Mouse (Mus musculus): Measurements from ENCODE around the gene Wfikkn2. TPM values are rescaled to one million over a fixed set of nuclear protein-coding genes. Genes with fewer than 3 reads are reported as not detected.

The Wfikkn2 gene
- polyA plus RNA-seq (2012; fragmentation: generic; extraction: Trizol) = 0.04 TPM
- long read RNA-seq, experiment 1 = 0 reads
- long read RNA-seq, experiment 2 = 0 reads

DNA sequence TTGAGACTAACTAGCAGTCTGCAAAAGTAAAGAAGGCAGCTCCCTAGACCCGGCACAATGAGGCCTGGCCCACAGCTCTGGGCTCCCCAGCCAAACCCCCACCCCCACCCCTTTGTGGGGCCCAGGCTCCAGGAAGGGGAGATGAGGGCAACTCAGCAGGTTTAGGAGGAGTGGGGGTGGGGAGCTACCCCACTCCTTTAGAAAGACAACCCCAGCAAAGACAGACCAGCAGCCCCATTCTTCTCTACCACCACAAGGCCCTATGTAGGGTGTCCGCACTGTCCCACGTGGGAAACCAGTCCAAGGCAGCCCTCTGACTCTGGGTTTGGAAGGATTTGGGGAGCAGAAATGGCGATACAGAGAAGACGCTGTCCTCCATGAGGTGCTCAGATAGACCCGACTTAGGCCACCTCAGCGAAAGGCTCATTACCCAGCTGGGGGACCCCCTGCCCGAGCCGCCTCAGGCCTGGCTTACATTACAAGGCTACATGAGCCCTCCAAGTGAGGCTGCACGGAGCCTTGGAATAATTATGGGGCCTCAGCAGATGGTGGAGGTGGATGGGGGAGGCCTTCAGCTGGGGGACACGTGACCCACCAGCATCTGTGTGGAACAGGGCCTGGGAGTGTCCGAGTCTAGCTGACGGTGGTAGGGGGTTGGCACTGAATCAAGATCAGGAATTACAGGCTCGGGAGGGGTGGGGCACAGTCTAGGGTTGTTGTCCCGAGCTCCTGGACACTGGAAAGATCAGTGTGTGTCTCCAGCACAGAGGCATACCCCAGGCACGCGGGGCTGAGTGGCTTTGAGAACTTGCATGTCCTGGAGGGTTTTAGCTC is at the start of gene Wfikkn2:
Gene Wfikkn2 (minus strand): TSS at position 51 of the 834 bp plus-strand sequence.
- no peak within 1 kb of the TSS for H3K4me3 ChIP-seq (ENCODE audit: insufficient read depth, poor library complexity, severe bottlenecking)
- TF ChIP-seq USF1 (IDR thresholded peaks at IDR 0.05; ENCODE audit: low read depth) (peak; percentile 47), CTCF (IDR thresholded peaks at IDR 0.05; ENCODE audit: control insufficient read depth, insufficient read depth, insufficient read length) (no peak), FOSL1 (IDR thresholded peaks at IDR 0.05; ENCODE audit: insufficient read depth, low read length, poor library complexity, severe bottlenecking) (no peak)
- no peak within 1 kb of the TSS for H3ac ChIP-seq (ENCODE audit: control insufficient read depth, insufficient read length, low read depth)
- no peaks in the 10 kb centered on the region for H3K79me3 ChIP-seq (ENCODE audit: low read depth)
- no peaks in the 10 kb centered on the region for H3K36me3 ChIP-seq (ENCODE audit: control insufficient read depth, insufficient read depth)
- H3K79me2 ChIP-seq (ENCODE audit: control insufficient read depth, insufficient read depth) = no peaks in the 10 kb centered on the region
- no peaks in the 10 kb centered on the region for H3K27me3 ChIP-seq (ENCODE audit: control insufficient read depth, insufficient read depth, insufficient read length)

- peaks cover 98% of the 10 kb centered on the region for H3K36me3 ChIP-seq (ENCODE audit: control insufficient read depth, insufficient read depth)
- no peak overlapping the region for H3K4me3 ChIP-seq (ENCODE audit: insufficient read depth, poor library complexity, severe bottlenecking)
- H3K79me2 ChIP-seq (ENCODE audit: control insufficient read depth, insufficient read depth) = peaks cover 6% of the 10 kb centered on the region
- peaks cover 11% of the 10 kb centered on the region for H3K79me3 ChIP-seq (ENCODE audit: low read depth)
- no peaks in the 10 kb centered on the region for H3K27me3 ChIP-seq (ENCODE audit: control insufficient read depth, insufficient read depth, insufficient read length)
- H3ac ChIP-seq (ENCODE audit: control insufficient read depth, insufficient read length, low read depth) = no peak overlapping the region
- TF ChIP-seq USF1 (IDR thresholded peaks at IDR 0.05; ENCODE audit: low read depth) (no peak), MYOG (IDR thresholded peaks at IDR 0.05; ENCODE audit: control insufficient read depth, extremely low read depth, insufficient read length) (no peak), MAX (IDR thresholded peaks at IDR 0.05) (no peak), FOSL1 (IDR thresholded peaks at IDR 0.05; ENCODE audit: insufficient read depth, low read length, poor library complexity, severe bottlenecking) (no peak), MYOD1 (IDR thresholded peaks at IDR 0.05; ENCODE audit: control insufficient read depth, insufficient read length, low read depth) (no peak), CTCF (IDR thresholded peaks at IDR 0.05; ENCODE audit: control insufficient read depth, insufficient read depth, insufficient read length) (no peak), CEBPB (IDR thresholded peaks at IDR 0.05; ENCODE audit: low read depth) (no peak)
Observed at GRCm38 (mm10) chr11:94294996-94295845, 49.4 kb upstream of the Wfikkn2 start.

DNA sequence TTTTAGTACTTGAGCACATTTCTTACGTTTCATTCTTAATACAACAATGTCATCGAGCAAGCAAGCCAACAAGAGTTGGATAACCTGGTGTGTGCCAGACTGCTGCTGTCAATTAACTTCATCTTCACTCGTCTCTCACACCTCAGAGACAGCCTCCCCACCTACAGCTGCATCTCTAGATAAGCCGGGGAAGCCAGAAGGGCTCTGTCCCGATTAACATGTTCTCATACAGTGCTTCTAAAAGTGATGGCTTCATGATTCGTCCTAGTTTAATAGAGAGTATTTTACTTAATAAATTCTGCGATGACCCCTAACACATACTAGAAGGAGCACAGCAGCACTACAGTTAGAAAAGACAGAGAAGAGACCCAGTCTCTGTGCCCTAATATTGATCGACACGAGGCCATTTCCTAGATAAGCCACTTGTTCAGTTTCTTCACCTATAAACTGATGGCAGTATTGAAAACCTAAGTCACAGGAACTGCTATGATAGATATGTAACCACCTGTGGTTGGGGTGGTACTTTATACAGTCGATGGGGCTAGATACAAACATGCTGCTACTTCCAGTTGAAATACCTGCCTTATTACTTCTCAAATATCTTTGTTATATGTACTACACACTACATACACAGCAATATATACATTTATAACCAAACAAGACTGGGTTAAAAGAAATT is 44.4 kb upstream of the Wfikkn2 start:
- Histone ChIP-seq H3K79me3 (ENCODE audit: low read depth) (no peaks in the 10 kb centered on the region), H3K4me3 (ENCODE audit: insufficient read depth, poor library complexity, severe bottlenecking) (no peak overlapping the region), H3K79me2 (ENCODE audit: control insufficient read depth, insufficient read depth) (peaks cover 6% of the 10 kb centered on the region), H3K36me3 (ENCODE audit: control insufficient read depth, insufficient read depth) (peaks cover 97% of the 10 kb centered on the region), H3K27me3 (ENCODE audit: control insufficient read depth, insufficient read depth, insufficient read length) (no peaks in the 10 kb centered on the region), H3ac (ENCODE audit: control insufficient read depth, insufficient read length, low read depth) (no peak overlapping the region)
- TF ChIP-seq CTCF (IDR thresholded peaks at IDR 0.05; ENCODE audit: control insufficient read depth, insufficient read depth, insufficient read length) (no peak), USF1 (IDR thresholded peaks at IDR 0.05; ENCODE audit: low read depth) (no peak), CEBPB (IDR thresholded peaks at IDR 0.05; ENCODE audit: low read depth) (no peak), MAX (IDR thresholded peaks at IDR 0.05) (no peak), MYOD1 (IDR thresholded peaks at IDR 0.05; ENCODE audit: control insufficient read depth, insufficient read length, low read depth) (no peak), MYOG (IDR thresholded peaks at IDR 0.05; ENCODE audit: control insufficient read depth, extremely low read depth, insufficient read length) (no peak), FOSL1 (IDR thresholded peaks at IDR 0.05; ENCODE audit: insufficient read depth, low read length, poor library complexity, severe bottlenecking) (no peak)

- peaks cover 82% of the 10 kb centered on the region for H3K36me3 ChIP-seq (ENCODE audit: control insufficient read depth, insufficient read depth)
- H3K79me2 ChIP-seq (ENCODE audit: control insufficient read depth, insufficient read depth) = no peaks in the 10 kb centered on the region
- H3ac ChIP-seq (ENCODE audit: control insufficient read depth, insufficient read length, low read depth) = no peak overlapping the region
- TF ChIP-seq MAX (IDR thresholded peaks at IDR 0.05) (no peak), CTCF (IDR thresholded peaks at IDR 0.05; ENCODE audit: control insufficient read depth, insufficient read depth, insufficient read length) (no peak), MYOG (IDR thresholded peaks at IDR 0.05; ENCODE audit: control insufficient read depth, extremely low read depth, insufficient read length) (no peak), USF1 (IDR thresholded peaks at IDR 0.05; ENCODE audit: low read depth) (no peak), CEBPB (IDR thresholded peaks at IDR 0.05; ENCODE audit: low read depth) (no peak), MYOD1 (IDR thresholded peaks at IDR 0.05; ENCODE audit: control insufficient read depth, insufficient read length, low read depth) (no peak), FOSL1 (IDR thresholded peaks at IDR 0.05; ENCODE audit: insufficient read depth, low read length, poor library complexity, severe bottlenecking) (no peak)
- H3K79me3 ChIP-seq (ENCODE audit: low read depth) = no peaks in the 10 kb centered on the region
- no peak overlapping the region for H3K4me3 ChIP-seq (ENCODE audit: insufficient read depth, poor library complexity, severe bottlenecking)
- no peaks in the 10 kb centered on the region for H3K27me3 ChIP-seq (ENCODE audit: control insufficient read depth, insufficient read depth, insufficient read length)
Observed at GRCm38 (mm10) chr11:94287105-94287504, 41.3 kb upstream of the Wfikkn2 start.

DNA sequence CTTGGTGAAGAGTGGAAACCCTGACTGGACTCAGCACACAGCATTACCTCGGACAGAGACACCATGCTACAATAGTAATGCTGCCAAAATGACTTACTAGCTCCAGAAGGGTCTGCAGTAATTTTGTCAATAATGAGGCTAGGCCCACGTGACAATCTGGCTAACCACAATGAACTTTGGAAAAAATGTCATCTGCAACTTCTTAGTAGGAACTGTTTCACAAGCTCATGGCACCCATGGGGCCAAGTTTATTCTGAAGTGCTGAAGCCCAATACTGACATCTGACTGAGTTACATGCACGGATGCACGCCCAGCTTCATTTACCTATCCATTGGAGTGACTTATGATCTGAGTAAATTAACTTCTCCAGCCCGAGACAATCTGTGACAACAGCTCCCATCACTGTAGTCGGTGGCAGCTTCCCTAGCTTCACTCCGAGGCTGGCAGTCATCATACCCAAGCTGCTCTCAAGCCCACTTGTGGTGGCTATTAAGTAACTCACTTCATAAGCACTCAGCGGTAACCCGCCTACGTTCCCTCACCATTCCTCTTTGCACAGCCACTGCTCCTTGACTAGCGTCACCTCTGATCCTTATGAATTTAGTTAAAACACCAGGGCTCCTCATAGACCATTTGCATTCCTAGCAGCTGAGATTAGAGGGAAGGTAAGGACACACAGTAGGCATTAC is 40.2 kb upstream of the Wfikkn2 start:
- H3K4me3 ChIP-seq (ENCODE audit: insufficient read depth, poor library complexity, severe bottlenecking) = no peak overlapping the region
- H3K36me3 ChIP-seq (ENCODE audit: control insufficient read depth, insufficient read depth) = peaks cover 79% of the 10 kb centered on the region
- no peaks in the 10 kb centered on the region for H3K79me2 ChIP-seq (ENCODE audit: control insufficient read depth, insufficient read depth)
- no peak overlapping the region for H3ac ChIP-seq (ENCODE audit: control insufficient read depth, insufficient read length, low read depth)
- H3K79me3 ChIP-seq (ENCODE audit: low read depth) = no peaks in the 10 kb centered on the region
- no peak for TF ChIP-seq CTCF (IDR thresholded peaks at IDR 0.05; ENCODE audit: control insufficient read depth, insufficient read depth, insufficient read length)
- TF ChIP-seq MYOD1 (IDR thresholded peaks at IDR 0.05; ENCODE audit: control insufficient read depth, insufficient read length, low read depth) = no peak
- no peak for TF ChIP-seq MAX (IDR thresholded peaks at IDR 0.05)
- TF ChIP-seq MYOG (IDR thresholded peaks at IDR 0.05; ENCODE audit: control insufficient read depth, extremely low read depth, insufficient read length) = no peak
- TF ChIP-seq FOSL1 (IDR thresholded peaks at IDR 0.05; ENCODE audit: insufficient read depth, low read length, poor library complexity, severe bottlenecking) = no peak
- TF ChIP-seq USF1 (IDR thresholded peaks at IDR 0.05; ENCODE audit: low read depth) = no peak
- TF ChIP-seq CEBPB (IDR thresholded peaks at IDR 0.05; ENCODE audit: low read depth) = no peak
- H3K27me3 ChIP-seq (ENCODE audit: control insufficient read depth, insufficient read depth, insufficient read length) = no peaks in the 10 kb centered on the region
